Mouse (Mus musculus) megakaryocyte-erythroid progenitor cell, adult 5-6 weeks (primary cell): ENCODE data around the gene Zfp618. TPM values are rescaled to one million over a fixed set of nuclear protein-coding genes. Genes with fewer than 3 reads are reported as not detected.

Source experiments
- ATAC-seq: replicated peaks from 2 replicates; pipeline ENCODE4 v1.8.0; 2016; ENCODE audit warnings: mild to moderate bottlenecking, inconsistent platforms; ENCODE audit not compliant: severe bottlenecking, poor library complexity, low FRiP score, low TSS enrichment
- total RNA-seq, 2 experiments: library from RNA; stranded (forward) in 1 of 2; stranded (reverse) in 1 of 2; fragments of 200-1000, 215-1000 nt in 1 of 2; fragments of >200 nt in 1 of 2; fragmentation: Nextera tagmentation in 1 of 2; gene quantifications; 2 replicates each; pipeline ENCODE4 v1.2.3; 2014 to 2017

Gene Zfp618
- total RNA-seq, 2 experiments from 2014 or later: 1.4 TPM; not detected in 1

- no peak for ATAC-seq
Measured at GRCm38 (mm10) chr4:63056641-63057415, 91.5 kb downstream of the Zfp618 start.

GRCm38 (mm10) chr4:63057581-63057980 is 92.2 kb downstream of the Zfp618 start:
- ATAC-seq: no peak

GRCm38 (mm10) chr4:63058686-63059085 is 93.3 kb downstream of the Zfp618 start:
- ATAC-seq: no peak

GRCm38 (mm10) chr4:63060358-63060757 is 95.0 kb downstream of the Zfp618 start:
- no peak for ATAC-seq

- ATAC-seq: no peak
Measured at GRCm38 (mm10) chr4:63061411-63061810, 96.0 kb downstream of the Zfp618 start.

- no peak for ATAC-seq
Measured at GRCm38 (mm10) chr4:63063360-63063759, 98.0 kb downstream of the Zfp618 start.

GRCm38 (mm10) chr4:63064911-63065310 is 99.5 kb downstream of the Zfp618 start:
- ATAC-seq: no peak

GRCm38 (mm10) chr4:63066796-63067195 is 101.4 kb downstream of the Zfp618 start:
- no peak for ATAC-seq

- no peak for ATAC-seq
Measured at GRCm38 (mm10) chr4:63067822-63068221, 102.4 kb downstream of the Zfp618 start.

GRCm38 (mm10) chr4:63068499-63069175 is 103.3 kb downstream of the Zfp618 start:
- no peak for ATAC-seq

GRCm38 (mm10) chr4:63071413-63072260 is 106.3 kb downstream of the Zfp618 start:
- no peak for ATAC-seq

GRCm38 (mm10) chr4:63073139-63073538 is 107.8 kb downstream of the Zfp618 start:
- no peak for ATAC-seq

- no peak for ATAC-seq
Measured at GRCm38 (mm10) chr4:63079159-63079558, 113.8 kb downstream of the Zfp618 start.

GRCm38 (mm10) chr4:63084473-63084889 is 119.1 kb downstream of the Zfp618 start:
- ATAC-seq: no peak

GRCm38 (mm10) chr4:63089484-63089883 is 124.1 kb downstream of the Zfp618 start:
- ATAC-seq: no peak

GRCm38 (mm10) chr4:63091151-63091550 is 125.8 kb downstream of the Zfp618 start:
- no peak for ATAC-seq

GRCm38 (mm10) chr4:63097603-63098002 is 132.2 kb downstream of the Zfp618 start:
- no peak for ATAC-seq

- ATAC-seq: no peak
Measured at GRCm38 (mm10) chr4:63100478-63100877, 135.1 kb downstream of the Zfp618 start.

- ATAC-seq: no peak
Measured at GRCm38 (mm10) chr4:63102025-63102424, 136.7 kb downstream of the Zfp618 start.

- no peak for ATAC-seq
Measured at GRCm38 (mm10) chr4:63105651-63106050, 140.3 kb downstream of the Zfp618 start.
